Mouse (Mus musculus) heart, postnatal 0 days (tissue): ENCODE results near the gene Lpp. TPM values are rescaled to one million over a fixed set of nuclear protein-coding genes. Genes with fewer than 3 reads are reported as not detected.

Experiments used
- ATAC-seq: fragments of 200-750 bp; cut with Nextera tagmentation; 2 replicates; pipeline ENCODE4 v1.8.0; 2017; ENCODE audit warnings: low read depth, moderate number of reproducible peaks, moderate library complexity; ENCODE audit not compliant: insufficient read depth
- DNase-seq: peaks from one replicate; pipeline ENCODE4 v3.0.0-alpha.2; 2016; ENCODE audit warnings: low spot score
- H3K27ac ChIP-seq: fragments of 300-500 bp; sonication (generic); 2 replicates; pipeline ENCODE4 v1.5.1; 2014; ENCODE audit warnings: low read depth, mild to moderate bottlenecking
- H3K27me3 ChIP-seq: fragments of 300-500 bp; sonication (generic); 2 replicates; pipeline ENCODE4 v1.6.1; 2014; ENCODE audit warnings: low read length, mixed read lengths; ENCODE audit not compliant: control insufficient read depth, insufficient read depth
- H3K36me3 ChIP-seq: fragments of 300-500 bp; sonication (generic); replicated peaks from 2 replicates; pipeline ENCODE4 v1.6.1; 2014; ENCODE audit warnings: low read length, mixed read lengths; ENCODE audit not compliant: control insufficient read depth, insufficient read depth
- H3K4me1 ChIP-seq: fragments of 300-500 bp; sonication (generic); 2 replicates; pipeline ENCODE4 v1.6.1; 2014; ENCODE audit warnings: antibody characterized with exemption; ENCODE audit not compliant: control insufficient read depth, insufficient read depth
- H3K4me2 ChIP-seq: fragments of 300-500 bp; sonication (generic); 2 replicates; pipeline ENCODE4 v1.6.1; 2014; ENCODE audit warnings: low read depth, mild to moderate bottlenecking, low read length, moderate library complexity
- H3K4me3 ChIP-seq: fragments of 300-500 bp; sonication (generic); 2 replicates; pipeline ENCODE4 v1.5.1; 2014; ENCODE audit warnings: low read depth, low read length
- H3K9ac ChIP-seq: fragments of 300-500 bp; sonication (generic); replicated peaks from 2 replicates; pipeline ENCODE4 v1.6.1; 2014; ENCODE audit warnings: low read depth, low read length, mixed read lengths
- H3K9me3 ChIP-seq: fragments of 300-500 bp; sonication (generic); replicated peaks from 2 replicates; pipeline ENCODE4 v1.6.1; 2016; ENCODE audit warnings: low read length; ENCODE audit not compliant: control insufficient read depth
- CTCF ChIP-seq: IDR thresholded peaks from 2 replicates; pipeline ENCODE4 v1.5.1; 2016; ENCODE audit warnings: antibody characterized with exemption, control low read depth, low read depth
- EP300 ChIP-seq: IDR thresholded peaks from 2 replicates; pipeline ENCODE4 v1.6.1; 2016; ENCODE audit warnings: antibody characterized with exemption, low read depth
- WGBS: fragments of 180-500 bp; shearing (Covaris S2); extraction: QIAGEN DNeasy Blood & Tissue Kit; methylation state at CpG from one replicate; pipeline ENCODE4 v1.1.7; 2014; 5-methylcytosine and 5-hydroxymethylcytosine counted together
- polyA plus RNA-seq: library from polyadenylated mRNA; unstranded; fragments of >200 nt; fragmentation: Nextera tagmentation; extraction: Ambion mirVana; gene quantifications from 2 replicates; pipeline ENCODE4 v1.2.1, GENCODE M21; 2015
- total RNA-seq: library from RNA; depleted of rRNA; stranded (reverse); fragments of >200 nt; gene quantifications from 2 replicates; pipeline ENCODE4 v1.2.3, GENCODE M21; 2014; ENCODE audit warnings: low replicate concordance

The Lpp gene
- total and polyA plus RNA-seq, 2 experiments from 2014 or later = 32.1 to 77.4 TPM

GRCm38 (mm10) chr16:24946356-24946755 is 553.0 kb downstream of the Lpp start:
- no peak for TF ChIP-seq CTCF
- H3K4me1 ChIP-seq = peaks cover 23% of the 10 kb centered on the region
- H3K27ac ChIP-seq = no peak overlapping the region
- H3K4me2 ChIP-seq = no peak overlapping the region
- no peak for ATAC-seq
- no peaks in the 10 kb centered on the region for H3K9me3 ChIP-seq
- H3K4me3 ChIP-seq = no peak overlapping the region
- no peak for DNase-seq
- H3K9ac ChIP-seq = no peak overlapping the region
- H3K36me3 ChIP-seq = no peaks in the 10 kb centered on the region
- 55% methylated on average over 1 of the region's 1 CpGs for WGBS
- H3K27me3 ChIP-seq = no peaks in the 10 kb centered on the region

DNA sequence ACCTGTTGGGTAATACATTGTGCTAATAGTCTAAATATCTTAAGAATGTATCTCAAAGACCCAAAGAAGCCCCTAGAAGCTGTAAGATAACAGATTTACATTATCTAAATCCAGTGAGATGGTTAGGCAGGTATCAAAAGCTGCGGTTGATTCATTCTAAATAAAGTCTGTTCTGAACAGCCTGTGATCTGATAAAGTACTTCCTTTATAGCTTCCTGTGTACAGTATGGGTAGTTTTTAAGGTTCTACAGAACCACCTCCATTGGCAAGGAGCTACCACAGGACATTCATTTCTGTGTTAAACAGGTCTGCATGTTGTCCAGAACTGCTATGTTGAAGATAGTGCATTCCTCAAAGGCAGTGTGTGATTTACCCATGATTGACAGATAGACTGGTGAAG is 554.2 kb downstream of the Lpp start:
- Histone ChIP-seq H3K27me3 (no peaks in the 10 kb centered on the region), H3K4me3 (no peak overlapping the region), H3K9ac (no peak overlapping the region), H3K4me1 (peaks cover 22% of the 10 kb centered on the region), H3K27ac (no peak overlapping the region), H3K36me3 (no peaks in the 10 kb centered on the region), H3K4me2 (no peak overlapping the region), H3K9me3 (no peaks in the 10 kb centered on the region)
- DNase-seq (no peak), ATAC-seq (no peak)
- TF ChIP-seq CTCF (no peak), EP300 (no peak)
- 62% methylated on average over 1 of the region's 1 CpGs for WGBS

GRCm38 (mm10) chr16:24948091-24948690 is 554.9 kb downstream of the Lpp start:
- TF ChIP-seq CTCF (no peak), EP300 (no peak)
- Histone ChIP-seq H3K27me3 (no peaks in the 10 kb centered on the region), H3K36me3 (no peaks in the 10 kb centered on the region), H3K4me3 (no peak overlapping the region), H3K4me1 (peaks cover 22% of the 10 kb centered on the region), H3K27ac (peak overlapping the region; percentile 6; the same call in 1 of the 2 replicates), H3K9me3 (no peaks in the 10 kb centered on the region), H3K4me2 (no peak overlapping the region), H3K9ac (no peak overlapping the region)
- WGBS = 42% methylated on average over 3 of the region's 3 CpGs
- no peak for ATAC-seq
- no peak for DNase-seq

GRCm38 (mm10) chr16:24949265-24949664 is 556.0 kb downstream of the Lpp start:
- Histone ChIP-seq H3K27ac (no peak overlapping the region), H3K9ac (no peak overlapping the region), H3K27me3 (no peaks in the 10 kb centered on the region), H3K4me3 (no peak overlapping the region), H3K36me3 (no peaks in the 10 kb centered on the region), H3K4me2 (no peak overlapping the region), H3K9me3 (no peaks in the 10 kb centered on the region), H3K4me1 (peaks cover 22% of the 10 kb centered on the region)
- ATAC-seq (no peak), DNase-seq (no peak)
- TF ChIP-seq CTCF (no peak), EP300 (no peak)
- 86% methylated on average over 3 of the region's 3 CpGs for WGBS

DNA sequence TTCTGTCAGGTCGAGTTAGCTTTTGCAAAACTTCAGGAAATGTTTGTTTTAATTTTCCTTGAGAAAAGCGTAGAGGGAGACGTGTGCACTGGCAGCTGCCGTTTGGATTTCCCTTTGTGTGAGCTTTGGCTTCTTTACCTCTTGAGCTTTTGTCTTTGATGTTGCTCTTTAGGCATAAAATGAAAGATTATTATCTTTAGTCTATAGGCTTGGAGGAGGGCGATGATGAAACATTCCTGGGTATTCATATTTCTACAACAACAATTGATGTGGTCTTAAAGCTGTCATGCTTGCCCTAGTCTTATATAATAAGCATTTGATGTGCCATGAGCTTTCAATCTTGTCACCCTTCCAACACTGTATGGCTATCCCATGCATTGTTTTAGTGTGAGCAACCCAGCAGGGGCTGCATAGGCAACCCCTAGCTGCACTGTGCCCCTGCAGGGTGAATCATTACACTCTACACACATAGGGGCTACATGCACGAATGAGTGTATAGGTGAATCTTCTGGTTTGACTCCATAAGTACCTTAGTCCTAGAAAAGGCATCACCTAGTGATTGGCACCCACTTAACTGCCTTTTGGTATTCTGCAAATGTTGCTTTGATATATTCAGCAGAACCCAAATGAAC is 556.9 kb downstream of the Lpp start:
- WGBS = 73% methylated on average over 6 of the region's 6 CpGs
- DNase-seq = no peak
- Histone ChIP-seq H3K4me1 (peaks cover 14% of the 10 kb centered on the region), H3K4me2 (no peak overlapping the region), H3K9ac (no peak overlapping the region), H3K9me3 (no peaks in the 10 kb centered on the region), H3K36me3 (no peaks in the 10 kb centered on the region), H3K27ac (no peak overlapping the region), H3K4me3 (no peak overlapping the region), H3K27me3 (no peaks in the 10 kb centered on the region)
- ATAC-seq = no peak
- TF ChIP-seq CTCF (no peak), EP300 (no peak)

DNA sequence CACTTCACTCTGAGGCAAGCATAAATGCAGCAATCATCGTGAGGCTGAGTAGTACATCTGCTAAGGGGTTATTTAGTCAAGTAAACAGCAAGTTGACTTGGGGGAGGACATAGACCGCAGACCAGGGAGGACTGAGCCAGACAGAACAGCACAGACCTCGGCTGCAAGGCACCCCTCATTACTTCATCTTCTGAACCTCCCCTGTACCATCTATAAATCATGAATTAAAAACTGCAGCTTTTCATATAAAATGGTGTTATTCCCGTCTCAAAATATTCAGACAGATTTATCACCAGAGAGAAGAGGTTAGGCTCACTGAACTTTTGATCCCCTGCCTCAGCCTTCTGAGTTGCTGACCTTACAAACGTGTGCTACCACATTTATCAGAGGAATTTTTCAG is 558.6 kb downstream of the Lpp start:
- no peak for DNase-seq
- H3K27ac ChIP-seq = no peak overlapping the region
- peaks cover 9% of the 10 kb centered on the region; the same call in 1 of the 2 replicates for H3K9me3 ChIP-seq
- ATAC-seq = no peak
- no peak overlapping the region for H3K9ac ChIP-seq
- H3K36me3 ChIP-seq = 0 out of 2 replicates have a peak, but pooled peaks cover 4% of the 10 kb centered on the region
- H3K4me1 ChIP-seq = peaks cover 12% of the 10 kb centered on the region
- no peak overlapping the region for H3K4me2 ChIP-seq
- H3K27me3 ChIP-seq = no peaks in the 10 kb centered on the region
- H3K4me3 ChIP-seq = no peak overlapping the region
- WGBS = 52% methylated on average over 5 of the region's 5 CpGs
- TF ChIP-seq CTCF (no peak), EP300 (no peak)
